Mouse (Mus musculus): ENCODE results near the gene Spef2. TPM values are rescaled to one million over a fixed set of nuclear protein-coding genes. Genes with fewer than 3 reads are reported as not detected.

The Spef2 gene
- polyA plus RNA-seq, 1 experiment from 2014 or later, result 0.16 TPM

DNA sequence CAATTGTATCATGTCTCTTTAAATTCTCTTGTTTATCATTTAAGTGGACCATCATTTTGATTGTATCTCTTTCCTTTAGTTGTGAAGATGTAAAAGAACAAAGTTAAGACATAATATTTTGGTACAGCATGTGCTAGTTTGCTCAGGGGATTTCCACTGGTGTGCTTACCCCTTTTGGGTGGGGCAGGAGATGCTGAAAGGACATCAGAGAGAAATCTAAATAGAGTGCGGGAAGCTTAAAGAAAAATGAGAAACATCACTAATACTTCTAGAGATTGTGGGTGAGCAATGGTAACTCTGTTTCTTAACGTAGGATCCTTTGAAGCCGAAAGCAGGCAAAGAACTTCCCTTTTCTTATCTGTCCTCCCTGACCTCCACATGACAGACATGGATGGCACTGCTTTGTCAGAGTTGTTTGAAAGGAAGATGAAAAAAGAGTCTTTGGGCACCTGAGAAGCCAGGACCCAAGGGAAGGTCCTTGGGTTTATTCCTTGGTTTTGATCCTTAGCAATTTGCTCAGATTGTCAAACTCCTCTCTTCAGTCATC, 215.2 kb downstream of the Spef2 start:
- 53% methylated on average over 3 of the region's 3 CpGs for WGBS
- H3K4me1 ChIP-seq (replicated peaks), result no peaks in the 10 kb centered on the region
- H3K36me3 ChIP-seq, result no peaks in the 10 kb centered on the region
- H3K4me2 ChIP-seq, result no peak overlapping the region
- H3K9ac ChIP-seq, result no peak overlapping the region
- no peak overlapping the region for H3K4me3 ChIP-seq
- ATAC-seq (replicated peaks; ENCODE audit: insufficient number of reproducible peaks, insufficient read depth, low FRiP score, low read depth), result no peak
- H3K9me3 ChIP-seq (replicated peaks), result no peaks in the 10 kb centered on the region
- H3K27ac ChIP-seq, result no peak overlapping the region
- H3K27me3 ChIP-seq, result no peaks in the 10 kb centered on the region

DNA sequence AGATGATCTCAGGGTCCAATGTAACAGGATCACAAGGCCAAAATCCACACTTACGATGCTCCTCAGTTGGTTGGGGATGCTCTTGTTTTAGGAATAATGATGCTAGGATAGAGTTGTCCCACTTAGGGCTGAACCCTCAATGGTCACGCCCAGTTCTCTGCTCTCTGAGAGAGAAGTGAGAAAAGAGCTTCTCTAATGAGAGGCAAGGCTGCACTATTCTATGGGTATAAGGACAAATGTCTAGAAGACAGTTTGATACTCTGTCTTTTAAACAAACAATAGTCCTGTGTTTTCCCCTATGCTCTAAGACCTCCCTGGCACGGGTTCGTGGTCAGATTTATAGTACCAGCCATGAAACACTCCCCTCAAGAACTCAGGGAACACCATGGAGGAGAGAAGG, 218.6 kb downstream of the Spef2 start, which contains the start of gene Il7r:
TSS of gene Il7r (minus strand) at position 101 of the 400 bp plus-strand sequence.
- Histone ChIP-seq H3K36me3 (no peaks in the 10 kb centered on the region), H3K9ac (no peak within 1 kb of the TSS), H3K4me3 (no peak within 1 kb of the TSS), H3K9me3 (replicated peaks) (no peaks in the 10 kb centered on the region), H3K27me3 (no peaks in the 10 kb centered on the region), H3K27ac (no peak within 1 kb of the TSS), H3K4me1 (replicated peaks) (no peaks in the 10 kb centered on the region), H3K4me2 (no peak within 1 kb of the TSS)
- no peak for ATAC-seq (replicated peaks; ENCODE audit: insufficient number of reproducible peaks, insufficient read depth, low FRiP score, low read depth)
- WGBS, result 81% methylated on average over 4 of the region's 4 CpGs

DNA sequence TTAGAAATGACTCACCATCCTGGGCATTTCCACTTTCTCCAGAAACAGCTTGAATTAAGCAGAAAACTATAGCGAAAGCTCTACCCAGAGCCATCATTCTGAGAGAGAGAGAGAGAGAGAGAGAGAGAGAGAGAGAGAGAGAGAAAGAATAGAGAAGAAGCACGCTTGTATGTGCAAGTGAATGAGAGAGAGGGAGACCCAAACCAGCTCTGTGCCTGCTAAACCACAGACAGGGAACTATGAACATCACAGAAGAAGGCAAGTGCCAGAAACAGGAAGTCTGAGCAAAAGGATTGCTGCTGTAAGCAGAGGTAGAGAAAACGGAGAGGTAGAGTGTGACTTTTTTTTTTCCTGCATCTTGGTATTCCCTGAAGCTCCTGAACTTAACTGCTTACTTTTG, 219.0 kb downstream of the Spef2 start:
- H3K9me3 ChIP-seq (replicated peaks), result no peaks in the 10 kb centered on the region
- H3K4me3 ChIP-seq, result no peak overlapping the region
- 59% methylated on average over 3 of the region's 3 CpGs for WGBS
- H3K4me2 ChIP-seq, result no peak overlapping the region
- peaks cover 4% of the 10 kb centered on the region; the same call in 1 of the 2 replicates for H3K4me1 ChIP-seq (replicated peaks)
- H3K36me3 ChIP-seq, result no peaks in the 10 kb centered on the region
- H3K9ac ChIP-seq, result no peak overlapping the region
- no peaks in the 10 kb centered on the region for H3K27me3 ChIP-seq
- H3K27ac ChIP-seq, result no peak overlapping the region
- ATAC-seq (replicated peaks; ENCODE audit: insufficient number of reproducible peaks, insufficient read depth, low FRiP score, low read depth), result no peak

Other genes starting within 250 kb of the Spef2 start
- 0.67 and 2.1 TPM in 2 replicates for gene Il7r, start 218.7 kb downstream of the Spef2 start, polyA plus RNA-seq (2015; fragmentation: Nextera tagmentation; extraction: Ambion mirVana)

Measured in heart, embryonic 15.5 days (tissue).